Mouse (Mus musculus) T-helper 17 cell (primary cell): ENCODE results near the gene Raver2.
"Not testable (repeated sequence)": the region's sequence is repeated elsewhere in the genome, so short reads cannot be mapped to it uniquely, and the experiment has no call there.

Source experiments
- in situ Hi-C, 2 experiments: fragments of 300-600 bp; cut with MboI, MseI; formaldehyde crosslinking; loops; 1 replicate in 1 of 2; 2 replicates in 1 of 2; pipeline ENCODE4 v1.15.1; 2025; ENCODE audit warnings: high pct_unique_total_duplicates in 2 of 2

The Raver2 gene

GRCm38 (mm10) chr4:101068786-101069153, at the start of gene Raver2:
Gene Raver2, plus strand, starts transcription at chr4:101068983.
- in situ Hi-C loops, result loop anchor here in 1 of 2 experiments (5.0 kb wide), 1 partner anchor 74 kb away; no protein-coding TSS in a partner anchor

DNA sequence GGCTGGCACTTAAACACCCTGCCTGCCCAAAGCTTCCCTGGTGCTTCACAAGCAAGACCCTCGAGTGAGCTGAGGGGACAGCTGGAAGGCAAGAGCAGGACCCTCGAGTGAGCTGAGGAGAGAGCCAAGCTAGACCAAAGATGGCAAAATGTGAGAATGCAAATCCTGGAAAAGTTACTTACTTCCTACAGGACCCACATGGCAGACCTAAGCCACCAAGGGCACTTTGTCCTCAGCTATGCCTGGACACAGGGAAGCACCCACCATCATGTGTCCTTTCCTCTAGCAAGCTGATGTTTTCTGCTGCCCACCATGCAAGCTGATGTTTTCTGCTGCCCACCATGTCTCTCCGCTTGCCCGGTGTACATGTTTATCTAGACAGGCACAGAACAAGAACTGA, 48.2 kb upstream of the Raver2 start, which contains the start of gene Gm10577:
Gene Gm10577 (minus strand): TSS at position 101 of the 400 bp plus-strand sequence.
- in situ Hi-C loops, result no loop called here

DNA sequence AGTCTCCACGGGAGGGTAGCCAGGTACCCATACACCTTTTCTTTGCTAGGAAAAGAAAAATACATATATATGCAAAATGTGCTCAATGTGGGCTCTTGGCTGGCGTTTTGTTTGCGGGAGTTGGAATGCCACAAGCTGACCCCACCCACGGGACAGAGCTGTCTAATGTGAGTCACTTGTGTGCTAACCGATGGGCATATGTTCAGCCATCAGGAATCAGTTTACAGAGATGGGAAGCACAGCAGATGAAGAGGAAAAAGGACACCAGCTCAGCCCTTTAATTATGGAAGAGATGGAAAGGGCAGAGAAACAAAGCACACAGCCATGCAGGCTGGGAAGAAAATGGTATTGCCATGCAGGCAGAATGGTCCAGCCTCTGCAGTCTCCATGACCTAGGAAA, 42.2 kb upstream of the Raver2 start:
- in situ Hi-C loops, result no loop called here

GRCm38 (mm10) chr4:101026995-101027394, 41.8 kb upstream of the Raver2 start:
- in situ Hi-C loops, result no loop called here

DNA sequence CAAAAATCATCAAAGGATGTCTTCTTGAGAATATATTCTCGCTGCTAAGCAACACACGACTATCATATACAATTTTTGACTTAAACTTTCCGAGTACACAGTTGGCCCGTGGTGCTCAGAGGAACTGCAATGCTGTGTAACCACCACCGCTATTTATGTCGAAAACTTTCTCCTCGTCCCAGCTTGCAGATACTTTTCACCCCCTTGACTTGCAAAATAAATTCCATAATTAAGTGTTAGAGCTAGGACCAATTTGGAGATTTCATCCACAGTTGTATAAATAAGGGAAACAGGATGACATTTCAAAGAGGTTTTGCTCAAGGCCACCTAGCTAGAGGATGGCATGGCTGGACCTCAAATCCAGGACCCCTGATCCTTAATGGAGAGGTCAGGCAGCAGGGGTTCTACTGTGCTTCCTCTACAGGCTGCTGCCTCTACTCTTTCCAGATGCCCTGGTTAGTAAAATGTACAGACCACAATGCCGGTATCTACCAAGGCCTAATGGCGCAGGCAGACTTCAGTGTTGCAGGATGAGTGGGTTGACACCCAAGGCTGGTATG, 40.9 kb upstream of the Raver2 start:
- in situ Hi-C loops, result no loop called here

- in situ Hi-C loops, result no loop called here
Measured at GRCm38 (mm10) chr4:101033047-101033446, 35.7 kb upstream of the Raver2 start.

GRCm38 (mm10) chr4:101035131-101035530, 33.7 kb upstream of the Raver2 start:
- in situ Hi-C loops, result loop anchor here in 1 of 2 experiments (5.0 kb wide), 1 partner anchor 67 kb away; no protein-coding TSS in a partner anchor

DNA sequence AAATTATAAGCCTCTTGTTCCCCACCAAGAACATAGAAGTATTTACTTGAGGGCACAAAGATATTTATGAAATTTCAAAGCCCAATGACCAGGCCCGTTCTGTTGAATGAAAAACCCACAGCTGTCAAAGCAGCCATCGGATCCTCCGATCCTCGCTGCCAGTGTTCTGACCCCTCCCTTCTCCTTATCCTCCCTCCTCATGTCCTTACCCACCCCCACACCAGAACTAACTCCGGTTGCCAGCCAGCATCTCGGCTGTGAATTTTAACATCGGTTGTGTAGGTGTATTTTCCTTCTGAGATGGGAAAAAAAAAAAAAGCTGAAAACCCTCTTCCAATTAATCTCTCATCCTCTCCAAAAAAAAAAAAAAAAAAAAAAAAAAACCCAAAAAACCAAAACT, 31.6 kb upstream of the Raver2 start:
- in situ Hi-C loops, result loop anchor here in 1 of 2 experiments (5.0 kb wide), 1 partner anchor 65 kb away; no protein-coding TSS in a partner anchor

- in situ Hi-C loops, result loop anchor here in 1 of 2 experiments (5.0 kb wide), 1 partner anchor 79 kb away; no protein-coding TSS in a partner anchor
Measured at GRCm38 (mm10) chr4:101043691-101044090, 25.1 kb upstream of the Raver2 start.

GRCm38 (mm10) chr4:101044149-101044548, 24.6 kb upstream of the Raver2 start:
- in situ Hi-C loops, result loop anchor here in 1 of 2 experiments (5.0 kb wide), 1 partner anchor 78 kb away; no protein-coding TSS in a partner anchor

DNA sequence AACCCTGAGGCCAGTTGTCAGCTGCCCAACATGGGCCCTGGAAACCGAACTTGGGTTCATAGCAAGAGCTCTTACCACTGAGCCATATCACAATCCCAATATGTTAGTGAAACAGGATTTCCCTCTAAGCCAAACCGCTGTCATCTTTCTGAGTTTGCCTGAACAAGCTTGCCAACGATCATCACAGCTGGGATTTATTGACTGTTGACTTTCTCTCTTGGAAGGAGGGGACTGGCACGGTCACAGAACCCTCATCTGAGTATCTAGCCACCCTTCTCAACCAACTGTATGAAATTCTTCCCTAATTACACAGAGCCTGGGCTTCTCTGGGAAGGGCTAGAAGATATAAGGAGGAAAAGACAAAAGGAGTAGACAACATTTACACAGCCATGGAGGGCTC, 22.2 kb upstream of the Raver2 start:
- in situ Hi-C loops, result no loop called here

- in situ Hi-C loops, result no loop called here
Measured at GRCm38 (mm10) chr4:101062146-101062545, 6.6 kb upstream of the Raver2 start.

- in situ Hi-C loops, result loop anchor here in 1 of 2 experiments (5.0 kb wide), 1 partner anchor 76 kb away; no protein-coding TSS in a partner anchor
Measured at GRCm38 (mm10) chr4:101066401-101066800, 2.4 kb upstream of the Raver2 start.

- in situ Hi-C loops, result loop anchor here in 1 of 2 experiments (5.0 kb wide), 1 partner anchor 73 kb away; no protein-coding TSS in a partner anchor
Measured at GRCm38 (mm10) chr4:101069154-101069971, 580 bp downstream of the Raver2 start.

GRCm38 (mm10) chr4:101071570-101071969, 2.8 kb downstream of the Raver2 start:
- in situ Hi-C loops, result loop anchor here in 1 of 2 experiments (10.0 kb wide), 1 partner anchor 1237 kb away; no protein-coding TSS in a partner anchor

GRCm38 (mm10) chr4:101076425-101076824, 7.6 kb downstream of the Raver2 start:
- in situ Hi-C loops, result loop anchor here in 1 of 2 experiments (10.0 kb wide), 1 partner anchor 1242 kb away; no protein-coding TSS in a partner anchor

DNA sequence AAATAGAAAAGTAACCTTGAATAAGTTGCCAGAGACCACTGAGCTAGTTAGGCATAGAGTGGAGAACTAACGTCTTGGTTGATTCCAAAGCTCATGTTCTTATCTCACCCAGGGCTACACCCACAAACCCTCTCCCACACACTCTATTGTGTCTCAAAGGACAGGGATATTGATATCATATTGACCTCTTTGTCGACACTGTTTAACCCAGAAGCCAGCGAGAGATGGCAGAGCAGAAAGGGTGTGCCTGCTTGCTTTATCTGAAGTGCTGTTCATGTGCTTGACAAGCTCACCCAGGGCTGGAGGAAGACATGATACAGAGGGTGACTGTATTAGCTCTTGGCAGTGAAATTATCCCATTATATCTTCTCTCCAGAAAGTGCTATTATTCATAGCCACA, 11.2 kb downstream of the Raver2 start:
- in situ Hi-C loops, result no loop called here

DNA sequence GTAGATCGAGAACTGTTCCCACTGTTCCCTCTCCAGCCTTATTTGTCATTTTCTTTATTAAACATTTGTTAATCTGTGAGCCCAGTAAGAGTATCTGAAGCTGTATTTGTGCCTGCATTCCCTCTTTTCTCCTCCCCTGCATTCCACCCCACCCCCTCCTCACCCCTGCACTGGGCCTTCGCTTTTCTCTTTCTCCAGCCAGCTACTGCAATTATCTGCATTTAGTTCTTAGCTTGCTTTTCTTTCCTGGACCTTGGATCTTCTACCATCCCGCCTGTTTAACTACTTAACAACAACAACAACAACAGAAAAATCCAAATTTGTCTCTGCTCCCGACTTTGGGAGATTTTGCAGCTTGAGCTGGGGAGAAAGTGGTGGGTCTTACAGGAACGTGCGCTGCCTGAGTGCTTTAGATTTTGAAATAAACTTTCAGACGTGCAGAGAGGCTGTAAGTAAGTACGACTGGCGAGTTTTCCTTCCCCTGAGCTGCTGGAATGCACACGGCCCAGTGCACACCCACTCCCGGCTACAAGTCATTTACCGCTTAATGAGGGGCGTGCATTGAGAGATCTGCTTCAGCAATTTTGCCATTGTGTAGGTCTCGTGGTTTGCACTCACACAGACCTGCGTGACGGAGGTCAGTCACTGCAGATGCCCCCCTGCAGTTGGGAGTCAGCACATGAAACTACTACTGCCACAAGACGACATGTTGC, 13.5 kb downstream of the Raver2 start:
- in situ Hi-C loops, result no loop called here

- in situ Hi-C loops, result no loop called here
Measured at GRCm38 (mm10) chr4:101084863-101085262, 16.1 kb downstream of the Raver2 start.

GRCm38 (mm10) chr4:101086040-101086439, 17.3 kb downstream of the Raver2 start:
- in situ Hi-C loops, result no loop called here

- in situ Hi-C loops, result no loop called here
Measured at GRCm38 (mm10) chr4:101087721-101088120, 18.9 kb downstream of the Raver2 start.

DNA sequence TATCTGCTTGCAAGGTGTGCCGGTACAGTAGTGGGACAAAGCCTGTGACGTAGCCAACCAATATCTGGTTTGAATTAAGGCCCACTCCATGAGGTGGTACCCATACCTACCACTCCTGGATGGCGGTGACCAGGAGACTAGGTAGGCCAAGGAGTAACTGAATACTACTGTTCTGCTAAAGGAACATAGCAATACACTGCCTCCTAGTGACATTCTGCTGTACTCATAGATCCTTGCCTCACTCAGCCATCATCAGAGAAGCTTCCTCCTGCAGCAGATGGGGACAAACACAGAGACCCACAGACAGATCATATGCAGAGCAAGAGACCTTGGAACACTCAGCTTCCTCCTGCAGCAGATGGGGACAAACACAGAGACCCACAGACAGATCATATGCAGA, 21.8 kb downstream of the Raver2 start:
- in situ Hi-C loops, result not testable (repeated sequence)
